Mouse (Mus musculus) heart, embryonic 12.5 days (tissue): ENCODE results near the gene Sema6b. TPM values are rescaled to one million over a fixed set of nuclear protein-coding genes. Genes with fewer than 3 reads are reported as not detected.
"Not testable (repeated sequence)": the region's sequence is repeated elsewhere in the genome, so short reads cannot be mapped to it uniquely, and the experiment has no call there.

Source experiments
- ATAC-seq: fragments of 200-750 bp; cut with Nextera tagmentation; 2 replicates; pipeline ENCODE4 v1.8.0; 2017; ENCODE audit warnings: moderate TSS enrichment, moderate library complexity; ENCODE audit not compliant: insufficient number of reproducible peaks, low FRiP score
- H3K27ac ChIP-seq: fragments of 300-500 bp; sonication (generic); 2 replicates; pipeline ENCODE4 v1.5.1; 2016; ENCODE audit warnings: mild to moderate bottlenecking, moderate library complexity; ENCODE audit not compliant: poor library complexity, severe bottlenecking
- H3K27me3 ChIP-seq: fragments of 300-500 bp; sonication (generic); replicated peaks from 2 replicates; pipeline ENCODE4 v1.6.1; 2016; ENCODE audit warnings: mild to moderate bottlenecking, moderate library complexity
- H3K36me3 ChIP-seq: fragments of 300-500 bp; sonication (generic); 2 replicates; pipeline ENCODE4 v1.6.1; 2016; ENCODE audit warnings: mild to moderate bottlenecking, moderate library complexity
- H3K4me1 ChIP-seq: fragments of 300-500 bp; sonication (generic); replicated peaks from 2 replicates; pipeline ENCODE4 v1.6.1; 2016; ENCODE audit warnings: mild to moderate bottlenecking
- H3K4me2 ChIP-seq: fragments of 300-500 bp; sonication (generic); 2 replicates; pipeline ENCODE4 v1.6.1; 2016; ENCODE audit warnings: mild to moderate bottlenecking, moderate library complexity
- H3K4me3 ChIP-seq: fragments of 300-500 bp; sonication (generic); 2 replicates; pipeline ENCODE4 v1.5.1; 2016; ENCODE audit warnings: mild to moderate bottlenecking
- H3K9ac ChIP-seq: fragments of 300-500 bp; sonication (generic); 2 replicates; pipeline ENCODE4 v1.6.1; 2016; ENCODE audit warnings: mild to moderate bottlenecking, moderate library complexity
- H3K9me3 ChIP-seq: fragments of 300-500 bp; sonication (generic); replicated peaks from 2 replicates; pipeline ENCODE4 v1.6.1; 2016; ENCODE audit warnings: mild to moderate bottlenecking, moderate library complexity
- WGBS: fragments of 180-500 bp; shearing (Covaris S2); methylation state at CpG from one replicate; pipeline ENCODE4 v1.1.7; 2016; 5-methylcytosine and 5-hydroxymethylcytosine counted together
- polyA plus RNA-seq: library from polyadenylated mRNA; unstranded; fragments of >200 nt; fragmentation: Nextera tagmentation; extraction: Ambion mirVana; gene quantifications from 2 replicates; pipeline ENCODE4 v1.2.1, GENCODE M21; 2016

Gene Sema6b
- polyA plus RNA-seq, 1 experiment from 2014 or later: 0.57 TPM

GRCm38 (mm10) chr17:56116193-56116592 lies 23.9 kb downstream of the Sema6b start:
- no peaks in the 10 kb centered on the region for H3K9me3 ChIP-seq
- H3K4me2 ChIP-seq: no peak overlapping the region
- no peak overlapping the region for H3K9ac ChIP-seq
- H3K36me3 ChIP-seq: no peaks in the 10 kb centered on the region
- peaks cover 23% of the 10 kb centered on the region for H3K4me1 ChIP-seq
- 67% methylated on average over 10 of the region's 10 CpGs for WGBS
- peaks cover 56% of the 10 kb centered on the region for H3K27me3 ChIP-seq
- H3K4me3 ChIP-seq: no peak overlapping the region
- no peak for ATAC-seq
- H3K27ac ChIP-seq: no peak overlapping the region

- H3K9me3 ChIP-seq: no peaks in the 10 kb centered on the region
- H3K4me2 ChIP-seq: no peak overlapping the region
- no peak overlapping the region for H3K9ac ChIP-seq
- ATAC-seq: no peak
- no peak overlapping the region for H3K4me3 ChIP-seq
- WGBS: 64% methylated on average over 3 of the region's 3 CpGs
- H3K4me1 ChIP-seq: peaks cover 15% of the 10 kb centered on the region
- H3K36me3 ChIP-seq: peaks cover 10% of the 10 kb centered on the region; the same call in 1 of the 2 replicates
- peaks cover 25% of the 10 kb centered on the region for H3K27me3 ChIP-seq
- H3K27ac ChIP-seq: no peak overlapping the region
Measured at GRCm38 (mm10) chr17:56112743-56113142, 27.4 kb downstream of the Sema6b start.

- peaks cover 18% of the 10 kb centered on the region for H3K27me3 ChIP-seq
Measured at GRCm38 (mm10) chr17:56111864-56112263, 28.3 kb downstream of the Sema6b start.

GRCm38 (mm10) chr17:56111021-56111420 lies 29.1 kb downstream of the Sema6b start:
- no peak overlapping the region for H3K27ac ChIP-seq
- H3K36me3 ChIP-seq: peaks cover 16% of the 10 kb centered on the region; the same call in 1 of the 2 replicates
- peaks cover 9% of the 10 kb centered on the region for H3K27me3 ChIP-seq
- H3K9ac ChIP-seq: 0 out of 2 replicates have a peak overlapping the region, but pooled peaks have one; percentile 7
- H3K4me1 ChIP-seq: peaks cover 9% of the 10 kb centered on the region
- no peak for ATAC-seq
- 77% methylated on average over 1 of the region's 1 CpGs for WGBS
- no peak overlapping the region for H3K4me3 ChIP-seq
- no peaks in the 10 kb centered on the region for H3K9me3 ChIP-seq
- no peak overlapping the region for H3K4me2 ChIP-seq

More at GRCm38 (mm10) chr17:56111864-56112263, 28.3 kb downstream of the Sema6b start:
- WGBS: 45% methylated on average over 5 of the region's 5 CpGs
- Histone ChIP-seq H3K9me3 (no peaks in the 10 kb centered on the region), H3K9ac (no peak overlapping the region), H3K4me3 (no peak overlapping the region), H3K4me1 (peaks cover 9% of the 10 kb centered on the region), H3K4me2 (no peak overlapping the region), H3K36me3 (peaks cover 16% of the 10 kb centered on the region; the same call in 1 of the 2 replicates), H3K27ac (no peak overlapping the region)
- ATAC-seq: no peak; the same call in 1 of the 2 replicates

- Histone ChIP-seq H3K36me3 (peaks cover 16% of the 10 kb centered on the region; the same call in 1 of the 2 replicates), H3K27ac (no peak overlapping the region), H3K27me3 (peaks cover 5% of the 10 kb centered on the region), H3K4me2 (no peak overlapping the region), H3K4me1 (peaks cover 9% of the 10 kb centered on the region), H3K9ac (0 out of 2 replicates have a peak overlapping the region, but pooled peaks have one; percentile 7), H3K9me3 (no peaks in the 10 kb centered on the region), H3K4me3 (no peak overlapping the region)
- ATAC-seq: no peak
- 68% methylated on average over 4 of the region's 4 CpGs for whole genome bisulfite sequencing
Measured at GRCm38 (mm10) chr17:56110571-56110970, 29.6 kb downstream of the Sema6b start.

GRCm38 (mm10) chr17:56109219-56110051 lies 30.7 kb downstream of the Sema6b start, which contains the start of gene Plin4:
TSS of gene Plin4 (minus strand) at chr17:56109803.
- Histone ChIP-seq H3K27ac (no peak within 1 kb of the TSS), H3K27me3 (no peaks in the 10 kb centered on the region), H3K4me3 (no peak within 1 kb of the TSS), H3K4me1 (peaks cover 9% of the 10 kb centered on the region), H3K36me3 (peaks cover 16% of the 10 kb centered on the region; the same call in 1 of the 2 replicates), H3K9ac (0 out of 2 replicates have a peak within 1 kb of the TSS, but pooled peaks have one; percentile 7), H3K4me2 (no peak within 1 kb of the TSS), H3K9me3 (no peaks in the 10 kb centered on the region)
- ATAC-seq: 0 out of 2 replicates have a peak, but pooled peaks have one; percentile 34
- WGBS: 46% methylated on average over 10 of the region's 10 CpGs

- no peaks in the 10 kb centered on the region for H3K27me3 ChIP-seq
- H3K27ac ChIP-seq: no peak overlapping the region
- H3K4me2 ChIP-seq: no peak overlapping the region
- 0 out of 2 replicates have a peak, but pooled peaks have one; percentile 18 for ATAC-seq
- H3K36me3 ChIP-seq: peaks cover 22% of the 10 kb centered on the region
- WGBS: 73% methylated on average over 6 of the region's 6 CpGs
- H3K9me3 ChIP-seq: no peaks in the 10 kb centered on the region
- H3K4me3 ChIP-seq: no peak overlapping the region
- H3K4me1 ChIP-seq: peaks cover 9% of the 10 kb centered on the region
- no peak overlapping the region for H3K9ac ChIP-seq
Measured at GRCm38 (mm10) chr17:56108334-56109044, 31.7 kb downstream of the Sema6b start.

- no peak overlapping the region for H3K4me3 ChIP-seq
- H3K4me2 ChIP-seq: no peak overlapping the region
- peaks cover 9% of the 10 kb centered on the region for H3K4me1 ChIP-seq
- no peaks in the 10 kb centered on the region for H3K9me3 ChIP-seq
- 52% methylated on average over 2 of the region's 2 CpGs for WGBS
- no peak overlapping the region for H3K9ac ChIP-seq
- no peaks in the 10 kb centered on the region for H3K27me3 ChIP-seq
- H3K36me3 ChIP-seq: peaks cover 30% of the 10 kb centered on the region
- no peak overlapping the region for H3K27ac ChIP-seq
- no peak for ATAC-seq
Measured at GRCm38 (mm10) chr17:56107736-56108135, 32.4 kb downstream of the Sema6b start.

- Histone ChIP-seq H3K9ac (no peak overlapping the region), H3K4me2 (no peak overlapping the region), H3K4me3 (no peak overlapping the region), H3K9me3 (no peaks in the 10 kb centered on the region), H3K27ac (no peak overlapping the region), H3K36me3 (peaks cover 38% of the 10 kb centered on the region), H3K27me3 (no peaks in the 10 kb centered on the region), H3K4me1 (peaks cover 9% of the 10 kb centered on the region)
- 60% methylated on average over 4 of the region's 4 CpGs for WGBS
- ATAC-seq: no peak
Measured at GRCm38 (mm10) chr17:56106981-56107380, 33.2 kb downstream of the Sema6b start.

- H3K9ac ChIP-seq, ATAC-seq: not testable (repeated sequence)
Measured at GRCm38 (mm10) chr17:56106436-56106835, 33.7 kb downstream of the Sema6b start.

GRCm38 (mm10) chr17:56104821-56105220 lies 35.3 kb downstream of the Sema6b start:
- WGBS: 92% methylated on average over 2 of the region's 5 CpGs
- ATAC-seq: not testable (repeated sequence)
- H3K36me3 ChIP-seq: peaks cover 59% of the 10 kb centered on the region

More at GRCm38 (mm10) chr17:56106436-56106835, 33.7 kb downstream of the Sema6b start:
- H3K9me3 ChIP-seq, H3K4me2 ChIP-seq, H3K4me3 ChIP-seq, H3K27me3 ChIP-seq, H3K4me1 ChIP-seq, H3K27ac ChIP-seq: not testable (repeated sequence)
- H3K36me3 ChIP-seq: peaks cover 43% of the 10 kb centered on the region
- WGBS: 94% methylated on average over 4 of the region's 4 CpGs

More at GRCm38 (mm10) chr17:56104821-56105220, 35.3 kb downstream of the Sema6b start:
- H3K9me3 ChIP-seq, H3K27me3 ChIP-seq, H3K9ac ChIP-seq, H3K4me3 ChIP-seq, H3K4me1 ChIP-seq, H3K4me2 ChIP-seq, H3K27ac ChIP-seq: not testable (repeated sequence)
